Mouse (Mus musculus) lung, embryonic 14.5 days (tissue): Measurements from ENCODE around the gene Gm12166. TPM values are rescaled to one million over a fixed set of nuclear protein-coding genes. Genes with fewer than 3 reads are reported as not detected.

Experiments
- ATAC-seq: fragments of 200-750 bp; cut with Nextera tagmentation; 2 replicates; pipeline ENCODE4 v1.8.0; 2017; ENCODE audit warnings: mild to moderate bottlenecking, moderate TSS enrichment, moderate library complexity; ENCODE audit not compliant: insufficient read depth
- DNase-seq: peaks from one replicate; pipeline ENCODE4 v3.0.0-alpha.2; 2015
- H3K27ac ChIP-seq: fragments of 300-500 bp; sonication (generic); 2 replicates; pipeline ENCODE4 v1.5.1; 2014; ENCODE audit warnings: low read depth, mild to moderate bottlenecking, moderate library complexity
- H3K27me3 ChIP-seq: fragments of 300-500 bp; sonication (generic); 2 replicates; pipeline ENCODE4 v1.6.1; 2014; ENCODE audit warnings: low read length, control low read depth; ENCODE audit not compliant: insufficient read depth
- H3K36me3 ChIP-seq: fragments of 300-500 bp; sonication (generic); 2 replicates; pipeline ENCODE4 v1.6.1; 2014; ENCODE audit warnings: control low read depth; ENCODE audit not compliant: insufficient read depth
- H3K4me1 ChIP-seq: fragments of 300-500 bp; sonication (generic); 2 replicates; pipeline ENCODE4 v1.6.1; 2014; ENCODE audit warnings: antibody characterized with exemption, control low read depth; ENCODE audit not compliant: insufficient read depth
- H3K4me2 ChIP-seq: fragments of 300-500 bp; sonication (generic); 2 replicates; pipeline ENCODE4 v1.6.1; 2014; ENCODE audit warnings: mild to moderate bottlenecking
- H3K4me3 ChIP-seq: fragments of 300-500 bp; sonication (generic); 2 replicates; pipeline ENCODE4 v1.5.1; 2014; ENCODE audit warnings: low read depth, low read length
- H3K9ac ChIP-seq: fragments of 300-500 bp; sonication (generic); 2 replicates; pipeline ENCODE4 v1.6.1; 2014
- H3K9me3 ChIP-seq: fragments of 300-500 bp; sonication (generic); 2 replicates; pipeline ENCODE4 v1.6.1; 2016; ENCODE audit warnings: low read depth, low read length, control low read depth
- CTCF ChIP-seq: IDR thresholded peaks from 2 replicates; pipeline ENCODE4 v1.5.1; 2016; ENCODE audit warnings: antibody characterized with exemption, low read depth
- WGBS: fragments of 180-500 bp; shearing (Covaris S2); extraction: QIAGEN DNeasy Blood & Tissue Kit; methylation state at CpG from one replicate; pipeline ENCODE4 v1.1.7; 2014; 5-methylcytosine and 5-hydroxymethylcytosine counted together
- polyA plus RNA-seq: library from polyadenylated mRNA; unstranded; fragments of >200 nt; fragmentation: Nextera tagmentation; extraction: Ambion mirVana; gene quantifications from 2 replicates; pipeline ENCODE4 v1.2.1, GENCODE M21; 2014

The Gm12166 gene
- polyA plus RNA-seq, 1 experiment from 2014 or later: 6.1 TPM

DNA sequence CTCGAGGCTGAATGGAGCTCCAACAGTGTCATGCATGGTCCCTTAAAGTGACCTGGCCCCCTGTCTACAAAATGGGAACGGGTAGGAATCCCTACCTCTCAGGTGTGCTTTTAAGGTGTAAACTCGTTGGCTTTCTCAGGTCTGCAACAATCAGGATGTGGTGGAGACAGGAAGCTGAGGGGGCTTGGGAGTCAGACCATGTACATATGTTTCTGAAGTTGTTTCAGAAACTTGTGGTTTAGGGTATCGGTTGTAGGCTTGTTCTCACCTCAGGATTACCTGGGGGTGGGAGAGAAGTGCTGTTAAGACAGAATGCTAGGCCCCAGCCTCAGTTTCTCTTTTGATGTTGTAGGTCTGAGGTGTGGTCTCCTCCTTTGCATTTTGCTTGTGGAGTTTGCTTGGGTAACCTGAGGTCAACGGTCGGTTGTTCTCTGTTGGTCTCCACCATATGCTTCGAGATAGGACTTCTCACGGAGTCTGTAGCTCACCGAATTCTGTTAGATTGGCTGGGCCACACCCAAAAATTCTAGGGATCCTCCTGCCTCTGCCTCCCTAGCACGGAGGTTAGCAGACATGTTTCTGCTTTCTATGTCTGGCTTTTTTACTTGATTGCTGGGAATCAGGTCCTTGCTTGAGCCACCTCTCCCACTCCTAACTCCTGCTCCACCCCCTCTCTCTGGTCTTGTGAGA lies 38.1 kb upstream of the Gm12166 start:
- H3K9me3 ChIP-seq: no peaks in the 10 kb centered on the region
- H3K4me2 ChIP-seq: no peak overlapping the region
- H3K36me3 ChIP-seq: peaks cover 14% of the 10 kb centered on the region
- no peak overlapping the region for H3K4me3 ChIP-seq
- H3K27me3 ChIP-seq: no peaks in the 10 kb centered on the region
- ATAC-seq (no peak), DNase-seq (no peak)
- H3K27ac ChIP-seq: peak overlapping the region; percentile 85
- peaks cover 35% of the 10 kb centered on the region for H3K4me1 ChIP-seq
- WGBS: 83% methylated on average over 10 of the region's 10 CpGs
- TF ChIP-seq CTCF: no peak
- no peak overlapping the region for H3K9ac ChIP-seq

DNA sequence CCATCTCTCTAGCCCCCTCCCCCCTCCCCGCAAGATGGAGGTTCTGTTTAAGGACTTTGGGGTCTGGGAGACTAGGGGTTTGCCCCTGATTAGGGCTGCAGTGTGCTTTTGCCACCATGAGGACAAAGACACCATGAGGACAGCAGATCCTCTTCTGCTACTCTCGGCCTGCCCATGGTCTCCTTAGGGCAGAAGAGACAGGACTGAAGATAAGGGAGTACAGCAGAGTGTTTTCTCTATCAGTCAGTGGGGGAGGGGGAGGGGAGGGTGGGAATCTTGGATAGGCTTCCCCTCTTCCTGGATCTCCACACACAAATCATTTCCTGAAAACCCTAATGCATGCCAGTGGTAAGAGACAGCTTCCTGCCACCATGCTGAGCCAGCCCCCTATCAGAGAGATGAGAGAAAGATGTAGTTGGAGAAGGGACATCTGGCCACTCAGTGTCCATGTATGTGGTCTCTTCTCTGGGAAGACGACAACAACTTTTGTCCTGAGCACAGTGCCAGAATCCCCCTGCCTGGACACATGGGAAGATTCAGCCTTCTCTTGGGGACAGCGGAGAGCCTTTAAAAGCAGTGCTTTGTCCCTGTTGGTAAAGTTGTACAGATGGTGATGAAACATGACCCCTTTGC lies 37.1 kb upstream of the Gm12166 start:
- Histone ChIP-seq H3K27ac (peak overlapping the region; percentile 85), H3K36me3 (peaks cover 4% of the 10 kb centered on the region; the same call in 1 of the 2 replicates), H3K4me3 (no peak overlapping the region), H3K4me1 (peaks cover 35% of the 10 kb centered on the region), H3K9me3 (no peaks in the 10 kb centered on the region), H3K9ac (no peak overlapping the region), H3K27me3 (no peaks in the 10 kb centered on the region), H3K4me2 (no peak overlapping the region; the same call in 1 of the 2 replicates)
- TF ChIP-seq CTCF: no peak
- WGBS: 42% methylated on average over 4 of the region's 4 CpGs
- ATAC-seq (peak; percentile 93), DNase-seq (peak; percentile 88)

DNA sequence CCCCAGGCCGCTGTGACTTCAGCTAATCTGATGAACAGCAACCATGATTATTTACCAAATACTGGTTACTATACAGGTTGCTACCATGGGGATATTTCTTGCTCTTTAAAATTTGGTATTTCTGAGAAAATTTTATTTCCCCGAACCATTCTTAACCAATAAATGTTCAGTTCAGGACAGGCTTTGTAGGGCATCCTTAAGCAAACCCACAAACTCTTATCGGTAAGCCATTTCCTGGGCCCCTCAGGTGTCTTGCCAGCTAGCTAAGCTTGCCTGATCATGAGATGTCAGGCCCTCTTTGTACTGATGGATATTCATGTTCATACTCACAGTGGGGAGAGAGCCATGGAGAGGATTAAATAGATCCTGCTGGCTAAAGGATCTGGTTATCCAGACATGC lies 34.3 kb upstream of the Gm12166 start:
- no peak for TF ChIP-seq CTCF
- no peak for ATAC-seq
- Histone ChIP-seq H3K4me3 (no peak overlapping the region), H3K27me3 (no peaks in the 10 kb centered on the region), H3K27ac (peak overlapping the region; percentile 39; the same call in 1 of the 2 replicates), H3K9ac (no peak overlapping the region), H3K4me2 (no peak overlapping the region), H3K36me3 (no peaks in the 10 kb centered on the region), H3K9me3 (no peaks in the 10 kb centered on the region), H3K4me1 (peaks cover 33% of the 10 kb centered on the region)
- DNase-seq: no peak
- whole genome bisulfite sequencing: 84% methylated on average over 3 of the region's 3 CpGs

DNA sequence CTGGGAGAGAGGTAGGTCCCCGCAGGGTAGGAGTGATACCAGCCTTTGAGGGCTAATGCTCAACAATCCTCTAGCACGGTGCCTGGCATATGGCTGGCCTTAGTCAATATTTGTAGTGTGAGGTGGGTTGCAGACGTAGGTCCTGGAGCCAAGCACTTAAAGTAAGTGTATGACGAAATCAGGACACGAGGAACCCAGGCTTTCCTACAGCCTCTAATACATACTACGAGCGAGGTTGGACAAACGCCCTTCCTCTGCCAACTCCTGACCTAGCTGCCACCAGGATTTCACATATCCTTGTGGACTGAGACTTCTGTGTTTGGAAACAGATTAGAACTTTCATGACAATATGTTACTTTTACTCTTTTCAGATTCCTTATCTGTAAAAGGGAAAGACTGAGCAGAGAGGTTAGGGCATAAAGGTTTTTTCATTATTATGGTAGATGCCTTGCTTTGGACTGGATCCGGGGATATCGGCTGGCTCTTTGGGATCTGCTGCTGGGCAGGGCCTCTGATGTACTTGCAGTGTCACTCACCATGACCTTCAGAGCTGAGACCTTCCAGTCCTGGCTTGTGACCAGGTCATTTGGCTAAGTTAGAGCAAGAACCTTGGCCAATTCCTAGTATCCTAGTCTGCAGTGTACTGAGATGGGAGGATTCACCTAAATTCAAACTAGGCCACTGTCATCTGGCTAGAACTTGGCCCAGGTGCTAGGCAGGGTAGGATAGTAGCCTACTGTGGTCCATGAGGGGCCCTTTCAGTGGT lies 33.5 kb upstream of the Gm12166 start:
- peaks cover 33% of the 10 kb centered on the region for H3K4me1 ChIP-seq
- DNase-seq: no peak
- no peak overlapping the region for H3K9ac ChIP-seq
- H3K27ac ChIP-seq: peak overlapping the region; percentile 37; the same call in 1 of the 2 replicates
- TF ChIP-seq CTCF: no peak
- H3K9me3 ChIP-seq: no peaks in the 10 kb centered on the region
- 73% methylated on average over 10 of the region's 10 CpGs for WGBS
- H3K27me3 ChIP-seq: no peaks in the 10 kb centered on the region
- ATAC-seq: no peak
- no peak overlapping the region for H3K4me3 ChIP-seq
- no peaks in the 10 kb centered on the region for H3K36me3 ChIP-seq
- no peak overlapping the region for H3K4me2 ChIP-seq

DNA sequence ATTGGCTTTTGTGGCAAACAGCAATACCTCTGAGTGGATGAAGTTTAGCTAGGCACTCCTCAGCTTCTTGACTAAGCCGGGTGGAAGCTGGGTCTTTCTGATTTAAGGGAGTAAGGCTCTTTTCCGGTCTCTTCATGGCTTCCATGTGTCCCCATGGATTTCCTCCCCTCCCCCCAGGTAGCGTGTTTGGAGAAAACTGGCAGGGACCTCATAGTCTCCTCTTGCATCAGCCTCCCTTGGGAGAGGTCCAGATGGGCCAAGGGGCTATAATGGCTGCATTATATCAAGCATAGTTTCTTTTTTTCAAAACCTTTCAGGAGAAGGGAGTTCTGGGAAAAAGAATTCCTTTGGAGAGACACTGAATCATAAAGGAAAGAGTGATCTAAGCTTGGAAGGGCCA lies 32.4 kb upstream of the Gm12166 start:
- Histone ChIP-seq H3K9me3 (no peaks in the 10 kb centered on the region), H3K4me2 (no peak overlapping the region), H3K27ac (peak overlapping the region; percentile 1; the same call in 1 of the 2 replicates), H3K36me3 (no peaks in the 10 kb centered on the region), H3K9ac (no peak overlapping the region), H3K27me3 (no peaks in the 10 kb centered on the region), H3K4me3 (no peak overlapping the region), H3K4me1 (peaks cover 26% of the 10 kb centered on the region)
- ATAC-seq (no peak), DNase-seq (peak; percentile 77)
- no peak for TF ChIP-seq CTCF
- 57% methylated on average over 3 of the region's 3 CpGs for WGBS

DNA sequence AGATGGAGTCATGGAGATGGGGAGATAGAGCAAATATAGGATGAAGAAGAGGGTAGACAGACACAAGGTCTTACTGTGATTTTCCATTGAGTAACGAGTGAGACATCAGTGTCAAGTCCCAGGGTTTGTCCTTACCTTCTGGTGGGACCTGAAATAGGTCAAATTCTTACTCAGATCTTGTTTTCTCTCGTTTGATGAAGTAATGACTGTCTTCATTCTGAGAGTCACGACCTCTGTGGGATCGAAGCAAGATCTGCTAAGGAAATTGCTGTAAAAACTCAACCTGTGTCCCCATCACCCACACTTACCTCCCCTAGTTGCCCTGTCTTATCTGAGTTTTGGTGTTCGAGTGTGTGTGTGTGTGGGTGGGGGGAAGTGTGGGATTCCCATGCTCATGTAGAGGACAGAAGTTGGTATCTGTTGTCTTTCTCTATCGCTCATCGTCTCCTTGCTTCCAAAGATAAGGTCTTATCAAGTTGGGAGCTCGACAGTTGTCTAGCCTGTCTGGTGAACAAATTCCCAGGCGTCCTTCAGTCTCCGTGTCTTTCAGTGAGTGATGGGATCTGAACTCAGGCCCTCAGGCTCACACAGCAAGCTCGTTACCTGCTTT lies 31.8 kb upstream of the Gm12166 start:
- DNase-seq: no peak
- 68% methylated on average over 11 of the region's 11 CpGs for WGBS
- no peak overlapping the region for H3K9ac ChIP-seq
- ATAC-seq: no peak
- H3K27ac ChIP-seq: peak overlapping the region; percentile 1; the same call in 1 of the 2 replicates
- TF ChIP-seq CTCF: no peak
- H3K4me1 ChIP-seq: peaks cover 25% of the 10 kb centered on the region
- H3K36me3 ChIP-seq: peaks cover 3% of the 10 kb centered on the region; the same call in 1 of the 2 replicates
- H3K27me3 ChIP-seq: no peaks in the 10 kb centered on the region
- H3K9me3 ChIP-seq: no peaks in the 10 kb centered on the region
- H3K4me2 ChIP-seq: no peak overlapping the region
- no peak overlapping the region for H3K4me3 ChIP-seq
